Mouse (Mus musculus) hematopoietic multipotent progenitor cell, adult 10-12 weeks (in vitro differentiated cells): ENCODE data around the gene Strn. TPM values are rescaled to one million over a fixed set of nuclear protein-coding genes. Genes with fewer than 3 reads are reported as not detected.

Experiments used
- polyA plus RNA-seq: library from polyadenylated mRNA; stranded (reverse); fragments of >175 nt; gene quantifications from 2 replicates; pipeline ENCODE4 v1.2.3, GENCODE M21; 2012; ENCODE audit warnings: low replicate concordance

Strn gene
- 2.9 and 4.5 TPM in 2 replicates for polyA plus RNA-seq

GRCm38 (mm10) chr17:78737096-78737495 is at the start of gene Strn:
Strn (minus strand) TSS chr17:78737196.

Other genes with a start within 250 kb of the Strn start
- not detected in 2 replicates for gene Vit, start 229.1 kb downstream of the Strn start, polyA plus RNA-seq
- gene Heatr5b, start 98.2 kb upstream of the Strn start, polyA plus RNA-seq: 2.2 and 7.5 TPM in 2 replicates
- 0.79 and 6.8 TPM in 2 replicates for gene Gpatch11, start 98.4 kb upstream of the Strn start, polyA plus RNA-seq
- gene Eif2ak2, start 145.4 kb upstream of the Strn start, polyA plus RNA-seq: 4.3 and 7.0 TPM in 2 replicates
- not detected in 2 replicates for gene Sult6b1, start 169.8 kb upstream of the Strn start, polyA plus RNA-seq
- gene Cebpzos, start 179.3 kb upstream of the Strn start, polyA plus RNA-seq: 3.9 and 4.3 TPM in 2 replicates
- gene Cebpz, start 199.9 kb upstream of the Strn start, polyA plus RNA-seq: 5.6 and 19.6 TPM in 2 replicates
- gene Ndufaf7, start 199.9 kb upstream of the Strn start, polyA plus RNA-seq: 1.1 and 1.9 TPM in 2 replicates